Mouse (Mus musculus): Measurements from ENCODE around the gene Arhgdig.

The Arhgdig gene

DNA sequence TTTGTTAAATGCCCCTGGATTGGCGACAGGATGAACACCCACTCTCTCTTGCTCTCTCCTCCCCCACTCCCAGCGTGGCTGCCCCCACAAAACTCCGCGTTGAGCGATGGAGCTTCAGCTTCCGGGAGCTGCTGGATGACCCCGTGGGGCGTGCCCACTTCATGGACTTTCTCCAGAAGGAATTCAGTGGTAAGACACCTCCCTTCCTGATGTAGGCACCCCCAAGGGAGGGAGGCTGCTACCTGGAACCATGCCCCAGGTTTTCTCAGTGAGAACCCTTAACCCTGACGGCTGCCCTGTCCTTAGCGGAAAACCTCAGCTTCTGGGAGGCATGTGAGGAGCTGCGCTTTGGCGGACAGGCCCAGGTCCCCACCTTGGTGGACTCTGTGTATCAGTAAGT, at the start of gene Arhgdig:
Arhgdig (minus strand) TSS at position 101 of the 400 bp plus-strand sequence.
- DNase-seq = no peak

- DNase-seq = no peak
Observed at GRCm38 (mm10) chr17:26255313-26255712, 47.7 kb upstream of the Arhgdig start.

- DNase-seq = no peak
Observed at GRCm38 (mm10) chr17:26253399-26253798, 45.8 kb upstream of the Arhgdig start.

- peak; percentile 91 for DNase-seq
Observed at GRCm38 (mm10) chr17:26252539-26253251, 45.1 kb upstream of the Arhgdig start, which contains the start of gene Luc7l. Gene Luc7l (plus strand): TSS chr17:26252896.

DNA sequence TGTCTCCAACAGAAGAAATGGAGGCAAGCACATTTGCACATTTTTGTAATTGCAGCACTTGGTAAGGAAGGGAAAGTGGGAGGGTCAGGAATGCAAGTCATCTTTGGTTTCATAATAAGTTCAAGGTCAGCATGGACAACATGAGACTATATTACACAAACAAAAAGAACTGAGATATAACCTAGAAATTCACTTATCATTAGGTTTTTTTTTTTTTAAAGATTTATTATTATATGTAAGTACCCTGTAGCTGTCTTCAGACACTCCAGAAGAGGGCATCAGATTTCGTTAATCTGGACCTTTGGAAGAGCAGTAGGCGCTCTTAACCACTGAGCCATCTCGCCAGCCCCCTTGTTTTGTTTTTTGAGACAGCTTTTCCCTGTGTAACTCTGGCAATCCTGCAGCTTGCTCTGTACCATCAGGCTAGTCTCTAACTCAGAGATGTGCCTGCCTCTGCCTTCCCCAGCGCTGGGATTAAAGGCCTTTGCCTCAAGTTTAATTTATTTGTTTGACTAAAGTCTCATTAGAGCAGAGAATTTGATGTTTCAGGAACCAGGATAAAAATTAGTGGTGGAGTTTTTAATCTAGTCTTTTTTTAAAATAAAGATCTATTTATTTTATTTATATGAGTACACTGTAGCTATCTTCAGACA, 44.4 kb upstream of the Arhgdig start:
- DNase-seq = no peak

- peak; percentile 93 for DNase-seq
Observed at GRCm38 (mm10) chr17:26244101-26244841, 36.7 kb upstream of the Arhgdig start, which contains the start of gene Fam234a. Gene Fam234a (minus strand): TSS chr17:26244242.

- DNase-seq = no peak
Observed at GRCm38 (mm10) chr17:26243471-26244100, 36.0 kb upstream of the Arhgdig start.

DNA sequence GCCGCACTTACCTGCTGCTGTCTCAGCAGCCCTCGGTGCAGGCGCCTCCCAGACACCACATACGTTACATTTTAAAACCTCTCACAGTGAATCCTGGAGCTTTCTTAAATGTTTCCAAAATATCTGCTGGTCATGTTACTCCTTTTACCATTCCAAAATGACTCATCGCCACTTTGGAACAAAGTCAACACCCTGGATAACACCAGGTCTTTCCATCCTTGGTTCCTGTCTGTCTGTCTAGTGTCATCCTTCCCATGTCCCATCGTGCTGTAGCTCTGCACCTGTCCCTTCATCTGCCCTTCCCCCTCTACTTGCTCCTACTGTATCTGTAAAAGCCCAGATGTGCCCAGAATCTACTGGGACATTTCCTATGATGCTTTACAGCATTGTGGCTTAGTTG, 33.4 kb upstream of the Arhgdig start:
- DNase-seq = no peak

- no peak for DNase-seq
Observed at GRCm38 (mm10) chr17:26240120-26240790, 32.7 kb upstream of the Arhgdig start.

GRCm38 (mm10) chr17:26239551-26239950, 32.0 kb upstream of the Arhgdig start:
- no peak for DNase-seq

DNA sequence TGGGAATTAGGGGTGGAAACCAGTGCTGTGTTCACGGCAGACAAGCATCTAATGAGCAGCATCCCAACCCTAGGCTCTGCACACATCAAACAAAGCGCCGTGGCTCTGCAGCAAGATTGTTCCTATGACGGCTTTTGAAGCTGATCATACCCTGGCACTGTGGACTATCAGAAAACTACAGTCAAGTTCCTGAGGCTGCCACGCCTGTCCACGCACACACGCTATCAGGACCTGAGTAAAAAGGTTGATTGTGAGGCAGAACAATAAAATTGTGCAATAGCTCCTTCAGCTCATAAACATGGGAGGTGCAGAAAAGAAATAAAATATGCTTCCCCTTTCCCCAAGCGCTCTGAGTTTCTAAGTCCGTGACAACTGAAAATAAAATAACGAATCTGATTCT, 30.1 kb upstream of the Arhgdig start:
- no peak for DNase-seq

- DNase-seq = no peak
Observed at GRCm38 (mm10) chr17:26235077-26235815, 27.7 kb upstream of the Arhgdig start.

DNA sequence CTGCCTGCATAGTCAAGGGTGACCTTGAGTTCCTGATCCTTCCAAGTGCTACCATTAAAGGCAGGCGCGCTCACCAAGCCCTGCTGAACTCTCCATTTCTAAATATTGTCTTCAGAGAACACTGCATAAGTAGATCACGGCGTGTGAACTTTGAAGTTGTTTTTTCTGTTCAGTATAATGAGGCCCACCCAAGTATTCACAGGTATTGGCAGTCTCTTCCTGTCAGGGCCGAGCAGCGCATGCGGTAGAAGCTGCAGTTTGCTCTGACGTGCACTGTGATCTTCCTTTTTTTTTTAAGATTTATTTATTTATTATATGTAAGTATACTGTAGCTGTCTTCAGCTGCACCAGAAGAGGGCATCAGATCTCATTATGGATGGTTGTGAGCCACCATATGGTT, 26.8 kb upstream of the Arhgdig start:
- DNase-seq = no peak

GRCm38 (mm10) chr17:26232863-26233262, 25.3 kb upstream of the Arhgdig start:
- DNase-seq = no peak

DNA sequence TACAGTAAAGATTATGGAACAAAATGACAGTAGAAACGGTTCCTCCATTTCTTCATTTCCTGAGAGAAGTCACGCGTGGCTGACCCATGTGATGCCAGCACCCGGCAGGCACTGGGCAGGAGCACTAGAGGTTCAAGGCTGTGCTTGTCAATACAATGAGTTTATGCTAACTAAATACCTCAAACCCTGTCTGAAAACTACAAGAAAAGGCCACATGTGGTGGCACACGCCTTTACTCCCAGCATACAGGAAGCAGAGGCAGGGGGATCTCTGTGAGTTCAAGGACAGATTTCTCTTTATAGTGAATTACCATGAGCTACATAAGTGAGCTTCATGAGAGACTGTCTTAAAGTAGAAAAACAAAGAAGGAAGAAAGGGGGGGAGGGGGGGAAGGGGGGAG, 23.6 kb upstream of the Arhgdig start:
- no peak for DNase-seq

- DNase-seq = no peak
Observed at GRCm38 (mm10) chr17:26229776-26230175, 22.2 kb upstream of the Arhgdig start.

- DNase-seq = no peak
Observed at GRCm38 (mm10) chr17:26225150-26225549, 17.6 kb upstream of the Arhgdig start.

- DNase-seq = no peak
Observed at GRCm38 (mm10) chr17:26221508-26221907, 13.9 kb upstream of the Arhgdig start.

DNA sequence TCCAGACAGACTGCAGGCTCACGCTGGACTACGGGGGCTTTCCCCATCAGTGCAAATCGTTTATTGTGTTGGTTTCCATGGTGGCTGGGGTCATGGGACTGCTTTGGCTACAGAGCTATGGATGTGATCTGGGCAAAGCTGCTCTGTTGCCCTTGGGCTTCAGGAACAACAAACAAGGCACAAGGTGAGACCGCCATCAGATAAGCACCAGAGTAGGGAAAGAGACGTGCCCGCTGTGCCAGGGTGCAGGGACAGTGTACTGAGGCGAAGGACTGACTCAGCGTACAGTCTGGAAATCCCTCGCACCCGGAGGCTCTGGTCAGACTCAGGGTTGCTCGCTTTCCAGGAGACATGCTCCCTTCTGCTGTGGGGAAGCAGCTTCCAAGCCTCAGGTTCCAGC, 5.1 kb upstream of the Arhgdig start:
- DNase-seq = no peak

- DNase-seq = no peak
Observed at GRCm38 (mm10) chr17:26212241-26212640, 4.7 kb upstream of the Arhgdig start.

GRCm38 (mm10) chr17:26206392-26206791, 1.2 kb downstream of the Arhgdig start:
- DNase-seq = no peak

DNA sequence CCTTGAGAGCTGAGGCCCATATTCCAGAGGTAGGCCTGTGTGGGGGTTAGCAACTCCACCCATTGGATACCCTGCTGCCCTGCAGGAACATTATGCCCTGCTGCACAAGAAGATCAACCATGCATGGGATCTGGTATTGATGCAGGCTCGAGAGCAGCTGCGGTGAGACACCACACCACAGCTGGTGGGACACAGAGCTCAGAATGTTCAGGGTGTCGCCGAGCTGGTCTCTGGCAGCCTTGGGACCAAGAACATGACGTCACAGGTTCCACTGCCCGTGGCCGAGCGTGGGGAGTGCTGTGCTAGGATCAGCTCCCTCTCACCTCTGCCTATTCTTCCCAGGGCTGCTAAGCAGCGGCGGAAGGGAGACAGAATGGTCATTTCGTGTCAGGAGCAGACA, 2.8 kb downstream of the Arhgdig start:
- DNase-seq = no peak
